Comparison of ENCODE assay signal across 8 mouse cellular contexts in the genomic region with DNA sequence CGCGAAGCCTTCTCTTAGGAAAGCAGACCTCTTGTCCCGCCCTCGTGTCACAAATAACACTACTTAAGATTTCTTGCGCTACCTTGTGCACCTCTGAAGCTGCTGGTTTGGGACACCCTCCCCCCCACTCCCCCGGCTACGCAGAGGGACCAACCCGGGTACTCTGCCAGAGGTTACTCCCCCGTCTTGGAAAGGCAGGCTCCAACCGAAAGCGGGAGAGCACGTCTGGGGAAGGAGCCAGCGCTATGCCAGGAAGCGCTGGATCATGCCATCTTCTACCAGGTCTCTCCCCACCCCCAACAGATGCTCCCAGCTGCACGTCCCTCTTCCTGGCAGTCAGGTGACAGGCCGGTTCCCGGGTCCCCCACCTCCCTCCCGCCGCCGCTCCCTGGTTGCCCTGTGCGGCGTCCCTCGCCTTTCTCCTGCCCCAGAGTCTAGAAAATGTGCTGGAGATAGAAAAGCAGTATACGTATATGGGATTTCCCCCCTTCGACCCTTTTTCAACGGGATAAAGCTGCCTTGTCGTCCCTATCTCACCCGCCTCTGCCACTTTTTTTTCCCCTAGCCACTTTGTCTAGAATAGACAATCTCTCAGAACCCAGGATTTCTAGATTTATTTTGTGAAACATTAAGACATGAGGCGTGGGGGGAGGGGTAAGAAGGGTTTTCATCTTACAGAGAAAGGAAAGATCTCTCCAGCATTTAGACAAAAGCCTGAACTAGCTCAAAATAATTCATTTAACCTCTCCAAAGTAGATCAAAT. TPM values are rescaled to one million over a fixed set of nuclear protein-coding genes. Genes with fewer than 3 reads are reported as not detected.
DNase-seq lines count a peak whose midpoint lies in the region; ATAC-seq and TF ChIP-seq lines count a peak whose summit lies in the region.

No protein-coding gene starts in this region.

- peak overlapping the region; percentile 77 for H3K4me3 ChIP-seq in layer of hippocampus, adult 2 months
- H3K4me3 ChIP-seq in hindbrain, embryonic 11.5 days (ENCODE audit: low read depth, low read length), result peak overlapping the region; percentile 91
- peak overlapping the region; percentile 93 for H3K4me3 ChIP-seq in stomach, postnatal 0 days (ENCODE audit: low read depth, low read length)

- no peaks in the 10 kb centered on the region for H3K36me3 ChIP-seq in hindbrain, embryonic 11.5 days (ENCODE audit: control insufficient read depth, insufficient read depth, low read length)
- no peaks in the 10 kb centered on the region for H3K36me3 ChIP-seq in stomach, postnatal 0 days (ENCODE audit: control insufficient read depth, insufficient read depth, low read length)

- H3K9ac ChIP-seq in hindbrain, embryonic 11.5 days (ENCODE audit: low read depth, low read length), result peak overlapping the region; percentile 89
- H3K9ac ChIP-seq in stomach, postnatal 0 days (ENCODE audit: low read length), result peak overlapping the region; percentile 97

- H3K4me2 ChIP-seq in hindbrain, embryonic 11.5 days (replicated peaks; ENCODE audit: low read depth, low read length), result peak overlapping the region; percentile 90
- H3K4me2 ChIP-seq in stomach, postnatal 0 days (replicated peaks; ENCODE audit: low read depth), result peak overlapping the region; percentile 90

- peak overlapping the region; percentile 93 for H3K27ac ChIP-seq in layer of hippocampus, adult 2 months
- peak overlapping the region; percentile 97 for H3K27ac ChIP-seq in hindbrain, embryonic 11.5 days (ENCODE audit: low read depth, low read length)
- H3K27ac ChIP-seq in stomach, postnatal 0 days (replicated peaks), result peak overlapping the region; percentile 99

- peak; percentile 66 for ATAC-seq in erythroid progenitor cell, adult 5-6 weeks (replicated peaks; ENCODE audit: low FRiP score, poor library complexity, severe bottlenecking)
- peak; percentile 68 for ATAC-seq in hindbrain, embryonic 11.5 days (ENCODE audit: low FRiP score)
- ATAC-seq in megakaryocyte-erythroid progenitor cell, adult 5-6 weeks (replicated peaks; ENCODE audit: low FRiP score, low TSS enrichment, poor library complexity, severe bottlenecking), result peak; percentile 23
- ATAC-seq in stomach, postnatal 0 days (ENCODE audit: low FRiP score, low TSS enrichment), result peak; percentile 68

- no peak for TF ChIP-seq CTCF in layer of hippocampus, adult 2 months (conservative IDR thresholded peaks at IDR 0.05)
- TF ChIP-seq CTCF in brain, embryonic 14.5 days (IDR thresholded peaks at IDR 0.05; ENCODE audit: borderline replicate concordance, extremely low read depth, insufficient read depth, insufficient read length), result no peak
- no peak for TF ChIP-seq CTCF in stomach, postnatal 0 days (IDR thresholded peaks at IDR 0.05; ENCODE audit: low read depth)

- intact Hi-C loops in left cerebral cortex, postnatal 14 days (cut with DNase I), result loop anchor here (2.0 to 5.0 kb wide), 2 partner anchors 59 to 98 kb away; no protein-coding TSS in a partner anchor

- no peaks in the 10 kb centered on the region for H3K27me3 ChIP-seq in hindbrain, embryonic 11.5 days (ENCODE audit: control insufficient read depth, insufficient read depth, low read length)
- no peaks in the 10 kb centered on the region for H3K27me3 ChIP-seq in stomach, postnatal 0 days (ENCODE audit: control insufficient read depth, insufficient read depth, low read length)

- TF ChIP-seq POLR2A in brain, embryonic 14.5 days (IDR thresholded peaks at IDR 0.05; ENCODE audit: borderline replicate concordance, extremely low read depth, insufficient read depth, insufficient read length, poor library complexity, severe bottlenecking), result peak; percentile 17; the same call in 1 of the 2 replicates

- peak in 1 of 2 experiments; percentile 13 for DNase-seq in layer of hippocampus, adult 2 months (ENCODE audit: low spot score in 2 of 2)
- DNase-seq in layer of hippocampus, adult 9-10 months (ENCODE audit: low spot score), result no peak
- peak; percentile 79 for DNase-seq in brain, embryonic 14.5 days (ENCODE audit: low read depth)
- peak; percentile 71 for DNase-seq in hindbrain, embryonic 11.5 days (ENCODE audit: low spot score)
- peak; percentile 38 to 49 for DNase-seq in left cerebral cortex, postnatal 14 days (ENCODE audit: low spot score in 2 of 2)
- peak; percentile 75 for DNase-seq in stomach, postnatal 0 days (ENCODE audit: low spot score)

- no peaks in the 10 kb centered on the region for H3K9me3 ChIP-seq in hindbrain, embryonic 11.5 days (ENCODE audit: control insufficient read depth, low read length)
- no peaks in the 10 kb centered on the region for H3K9me3 ChIP-seq in stomach, postnatal 0 days (ENCODE audit: control insufficient read depth, low read length)

- H3K4me1 ChIP-seq in hindbrain, embryonic 11.5 days (replicated peaks; ENCODE audit: control insufficient read depth, insufficient read depth, low read length), result no peaks in the 10 kb centered on the region; the same call in 1 of the 2 replicates
- H3K4me1 ChIP-seq in stomach, postnatal 0 days (replicated peaks; ENCODE audit: control insufficient read depth, insufficient read depth), result peaks cover 5% of the 10 kb centered on the region

- no peak for TF ChIP-seq EP300 in stomach, postnatal 0 days (optimal IDR thresholded peaks at IDR 0.05)

- WGBS in hindbrain, embryonic 11.5 days, result under 1% methylated on average over 29 of the region's 29 CpGs
- 2% methylated on average over 29 of the region's 29 CpGs for WGBS in stomach, postnatal 0 days

RNA-seq across cellular contexts. Expression of a gene that starts 0.9 kb away (rescaled TPM):
- 10 to 100 TPM in 1 of 2 experiments, 1 to 10 TPM in 1; 9.4 to 11.2 TPM for total RNA-seq in layer of hippocampus, adult 2 months (2021)
- polyA plus RNA-seq in brain, embryonic 14.5 days (2012; rRNA removed), result 8.1 and 15.2 TPM in 2 replicates
- total RNA-seq in erythroid progenitor cell, adult 5-6 weeks (2015; ENCODE audit: low replicate concordance), result 75.0 and 104 TPM in 2 replicates
- total RNA-seq in erythroid progenitor cell, adult 5-6 weeks (2017; ENCODE audit: low replicate concordance), result 124 and 167 TPM in 2 replicates
- polyA plus RNA-seq in hindbrain, embryonic 11.5 days (2014; fragmentation: Nextera tagmentation; extraction: Ambion mirVana), result 13.0 and 16.0 TPM in 2 replicates
- 10 to 100 TPM; 12.6 to 15.9 TPM for total RNA-seq in left cerebral cortex, postnatal 14 days (2021)
- 12.2 and 13.6 TPM in 2 replicates for total RNA-seq in megakaryocyte-erythroid progenitor cell, adult 5-6 weeks (2014; fragmentation: Nextera tagmentation)
- 10.7 and 36.0 TPM in 2 replicates for total RNA-seq in megakaryocyte-erythroid progenitor cell, adult 5-6 weeks (2017)
- polyA plus RNA-seq in stomach, postnatal 0 days (2015; fragmentation: Nextera tagmentation; extraction: Ambion mirVana), result 12.9 and 13.3 TPM in 2 replicates
